Mouse (Mus musculus): ENCODE data around the gene Dgat2. TPM values are rescaled to one million over a fixed set of nuclear protein-coding genes. Genes with fewer than 3 reads are reported as not detected.

The Dgat2 gene
- polyA plus RNA-seq (2015; fragmentation: Illumina TruSeq; extraction: RNeasy Lipid Tissue Mini Kit (QIAGEN cat#74804); ENCODE audit: low read depth, low replicate concordance): 51.3 TPM

GRCm38 (mm10) chr7:99182432-99183172, at the start of gene Dgat2:
Dgat2 (minus strand) TSS chr7:99182719.

GRCm38 (mm10) chr7:99140984-99141918, 41.3 kb downstream of the Dgat2 start, which contains the start of gene Uvrag:
Uvrag (minus strand) TSS chr7:99141141.

Other genes starting within 250 kb of the Dgat2 start
- 20.0 TPM for gene Uvrag, start 41.6 kb downstream of the Dgat2 start, polyA plus RNA-seq (2015; fragmentation: Illumina TruSeq; extraction: RNeasy Lipid Tissue Mini Kit (QIAGEN cat#74804); ENCODE audit: low read depth, low replicate concordance)
- not detected for gene Mogat2, start 55.9 kb upstream of the Dgat2 start, polyA plus RNA-seq (2015; fragmentation: Illumina TruSeq; extraction: RNeasy Lipid Tissue Mini Kit (QIAGEN cat#74804); ENCODE audit: low read depth, low replicate concordance)
- gene Map6, start 84.7 kb upstream of the Dgat2 start, polyA plus RNA-seq (2015; fragmentation: Illumina TruSeq; extraction: RNeasy Lipid Tissue Mini Kit (QIAGEN cat#74804); ENCODE audit: low read depth, low replicate concordance): 84.7 TPM
- gene Serpinh1, start 170.5 kb upstream of the Dgat2 start, polyA plus RNA-seq (2015; fragmentation: Illumina TruSeq; extraction: RNeasy Lipid Tissue Mini Kit (QIAGEN cat#74804); ENCODE audit: low read depth, low replicate concordance): 26.3 TPM
- gene Gdpd5, start 198.7 kb upstream of the Dgat2 start, polyA plus RNA-seq (2015; fragmentation: Illumina TruSeq; extraction: RNeasy Lipid Tissue Mini Kit (QIAGEN cat#74804); ENCODE audit: low read depth, low replicate concordance): 18.6 TPM